Mouse (Mus musculus) retina, postnatal 7 days (tissue): ENCODE measurements around the gene Eapp.
"Not testable (repeated sequence)": the region's sequence is repeated elsewhere in the genome, so short reads cannot be mapped to it uniquely, and the experiment has no call there.

Experiments used
- DNase-seq: peaks from one replicate; pipeline ENCODE4 v3.0.0-alpha.2; 2012; ENCODE audit warnings: low read depth, low spot score

Gene Eapp

GRCm38 (mm10) chr12:54695511-54696241, at the start of gene Eapp:
Eapp (minus strand) TSS chr12:54695897.
- DNase-seq: peak; percentile 95

- DNase-seq: not testable (repeated sequence)
Measured at GRCm38 (mm10) chr12:54738661-54739243, 43.1 kb upstream of the Eapp start.

- DNase-seq: not testable (repeated sequence)
Measured at GRCm38 (mm10) chr12:54737891-54738660, 42.4 kb upstream of the Eapp start.

- DNase-seq: not testable (repeated sequence)
Measured at GRCm38 (mm10) chr12:54734307-54735131, 38.8 kb upstream of the Eapp start.

- not testable (repeated sequence) for DNase-seq
Measured at GRCm38 (mm10) chr12:54729140-54730059, 33.7 kb upstream of the Eapp start.

GRCm38 (mm10) chr12:54718871-54719786, 23.4 kb upstream of the Eapp start:
- DNase-seq: not testable (repeated sequence)

GRCm38 (mm10) chr12:54717516-54717915, 21.8 kb upstream of the Eapp start:
- DNase-seq: not testable (repeated sequence)

GRCm38 (mm10) chr12:54713822-54714626, 18.3 kb upstream of the Eapp start:
- not testable (repeated sequence) for DNase-seq

- DNase-seq: not testable (repeated sequence)
Measured at GRCm38 (mm10) chr12:54710494-54710879, 14.8 kb upstream of the Eapp start.

- DNase-seq: not testable (repeated sequence)
Measured at GRCm38 (mm10) chr12:54709691-54710493, 14.2 kb upstream of the Eapp start.

GRCm38 (mm10) chr12:54699394-54699793, 3.7 kb upstream of the Eapp start:
- DNase-seq: no peak

- DNase-seq: peak; percentile 27
Measured at GRCm38 (mm10) chr12:54697791-54698250, 2.1 kb upstream of the Eapp start.

- peak; percentile 68 for DNase-seq
Measured at GRCm38 (mm10) chr12:54697003-54697597, 1.4 kb upstream of the Eapp start.

- DNase-seq: peak; percentile 93
Measured at GRCm38 (mm10) chr12:54696242-54697002, 725 bp upstream of the Eapp start.

- no peak for DNase-seq
Measured at GRCm38 (mm10) chr12:54694847-54695510, 718 bp downstream of the Eapp start.

GRCm38 (mm10) chr12:54689082-54689481, 6.6 kb downstream of the Eapp start:
- DNase-seq: no peak
